Mouse (Mus musculus) olfactory bulb, adult 2 months (tissue): ENCODE data around the gene Cr2.

ENCODE experiments used
- CTCF ChIP-seq: fragments of 200-500 bp; IDR thresholded peaks from 2 replicates; pipeline ENCODE4 v1.5.1; 2012; ENCODE audit warnings: low read depth, mild to moderate bottlenecking, low read length, moderate library complexity; ENCODE audit not compliant: insufficient read depth
- POLR2A ChIP-seq: fragments of 200-500 bp; IDR thresholded peaks from 2 replicates; pipeline ENCODE4 v1.6.1; 2012; ENCODE audit warnings: mild to moderate bottlenecking, low read depth, low read length, moderate library complexity; ENCODE audit not compliant: insufficient read depth

- no peak for TF ChIP-seq CTCF
- no peak for TF ChIP-seq POLR2A
These were observed 78.5 kb downstream of the Cr2 start for GRCm38 (mm10) chr1:195098004-195098403.
